Mouse (Mus musculus): ENCODE measurements around the gene Sv2c. TPM values are rescaled to one million over a fixed set of nuclear protein-coding genes. Genes with fewer than 3 reads are reported as not detected.
"Not testable (repeated sequence)": the region's sequence is repeated elsewhere in the genome, so short reads cannot be mapped to it uniquely, and the experiment has no call there.

The Sv2c gene
- polyA plus RNA-seq, 1 experiment from 2014 or later = 0.86 TPM

DNA sequence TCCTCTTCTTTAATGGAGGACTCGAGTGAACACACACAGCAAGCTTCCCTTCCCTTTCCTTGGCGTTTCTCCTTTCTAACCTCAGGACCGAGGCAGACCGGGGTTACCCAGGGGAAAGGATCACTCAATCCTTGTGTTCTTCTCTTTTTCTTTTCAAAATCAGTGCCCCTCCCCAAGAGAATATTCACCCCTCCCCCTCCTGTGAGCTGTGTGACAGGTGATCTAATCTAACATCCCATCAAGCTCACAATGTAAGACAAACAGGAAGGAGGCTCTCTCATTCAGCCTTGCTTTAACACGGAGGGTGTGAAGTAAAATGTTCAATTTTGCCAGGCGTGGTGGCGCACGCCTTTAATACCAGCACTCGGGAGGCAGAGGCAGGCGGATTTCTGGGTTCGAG lies 158.3 kb downstream of the Sv2c start:
- Histone ChIP-seq H3K36me3 (ENCODE audit: control insufficient read depth, insufficient read depth, low read length) (no peaks in the 10 kb centered on the region), H3K4me1 (replicated peaks; ENCODE audit: control insufficient read depth, insufficient read depth, low read length) (no peaks in the 10 kb centered on the region), H3K4me2 (ENCODE audit: low read depth, low read length, severe bottlenecking) (no peak overlapping the region), H3K9me3 (ENCODE audit: control insufficient read depth, low read length) (no peaks in the 10 kb centered on the region), H3K4me3 (ENCODE audit: low read depth, low read length) (no peak overlapping the region), H3K27ac (ENCODE audit: low read depth, low read length) (no peak overlapping the region), H3K9ac (ENCODE audit: low read length) (no peak overlapping the region), H3K27me3 (ENCODE audit: control insufficient read depth, insufficient read depth, low read length) (no peaks in the 10 kb centered on the region)
- ATAC-seq (replicated peaks; ENCODE audit: low FRiP score) (no peak), DNase-seq (ENCODE audit: low spot score) (no peak)
- WGBS = 90% methylated on average over 11 of the region's 11 CpGs

DNA sequence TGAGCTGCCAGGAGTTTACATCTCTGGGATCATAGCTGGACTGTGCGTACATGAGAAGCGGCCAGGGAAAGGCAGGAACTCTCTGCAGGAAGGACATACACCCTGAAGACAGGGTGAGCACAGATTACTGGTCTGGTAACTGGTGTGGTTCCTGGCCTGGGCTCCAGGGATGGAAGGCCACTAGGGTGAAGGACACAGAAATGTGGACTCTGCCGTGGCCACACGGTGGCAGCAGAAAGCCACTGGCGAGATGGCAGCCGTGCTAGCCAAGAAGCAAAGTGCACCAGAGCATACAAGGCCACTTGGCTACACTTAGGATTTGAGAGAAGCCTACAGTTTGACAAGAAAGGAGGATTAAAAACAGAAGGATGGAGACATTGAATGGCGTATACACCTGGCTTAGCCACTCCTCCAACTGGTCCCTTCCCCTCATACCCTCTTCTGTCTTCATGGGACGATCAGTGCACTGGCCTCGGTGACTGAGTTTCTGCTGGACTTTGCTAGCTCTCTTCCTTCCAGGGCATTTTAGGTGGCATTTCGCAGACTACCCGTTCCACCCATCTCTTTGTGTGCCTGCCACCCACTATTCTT lies 158.9 kb downstream of the Sv2c start:
- Histone ChIP-seq H3K27ac (ENCODE audit: low read depth, low read length) (no peak overlapping the region), H3K9ac (ENCODE audit: low read length) (no peak overlapping the region), H3K27me3 (ENCODE audit: control insufficient read depth, insufficient read depth, low read length) (no peaks in the 10 kb centered on the region), H3K36me3 (ENCODE audit: control insufficient read depth, insufficient read depth, low read length) (no peaks in the 10 kb centered on the region), H3K9me3 (ENCODE audit: control insufficient read depth, low read length) (no peaks in the 10 kb centered on the region), H3K4me2 (ENCODE audit: low read depth, low read length, severe bottlenecking) (no peak overlapping the region), H3K4me1 (replicated peaks; ENCODE audit: control insufficient read depth, insufficient read depth, low read length) (no peaks in the 10 kb centered on the region), H3K4me3 (ENCODE audit: low read depth, low read length) (no peak overlapping the region)
- ATAC-seq (replicated peaks; ENCODE audit: low FRiP score) = peak; percentile 76
- 54% methylated on average over 11 of the region's 11 CpGs for WGBS
- DNase-seq (ENCODE audit: low spot score) = peak; percentile 85

DNA sequence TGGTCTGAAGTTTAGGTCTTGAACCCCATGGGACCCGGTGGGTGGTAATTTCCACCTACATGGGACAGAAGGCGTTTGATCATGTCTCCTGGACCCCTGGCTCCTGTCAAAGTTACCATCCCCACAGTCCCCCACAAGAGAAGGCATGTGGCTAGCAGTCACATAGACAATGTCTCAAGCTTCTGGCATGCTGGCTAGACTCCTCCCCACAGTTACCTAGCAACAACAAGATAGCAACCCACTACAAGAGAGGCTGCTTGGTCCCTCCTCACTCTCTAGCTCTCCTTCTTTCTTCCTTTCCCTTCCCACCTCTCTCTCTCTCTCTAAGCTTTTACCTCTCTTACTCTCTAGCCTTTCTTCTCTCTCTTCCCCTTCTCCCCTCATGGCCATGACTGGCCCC lies 164.3 kb downstream of the Sv2c start:
- H3K9ac ChIP-seq (ENCODE audit: low read length); H3K4me3 ChIP-seq (ENCODE audit: low read depth, low read length); DNase-seq (ENCODE audit: low spot score); H3K9me3 ChIP-seq (ENCODE audit: control insufficient read depth, low read length); H3K36me3 ChIP-seq (ENCODE audit: control insufficient read depth, insufficient read depth, low read length); H3K27ac ChIP-seq (ENCODE audit: low read depth, low read length); H3K27me3 ChIP-seq (ENCODE audit: control insufficient read depth, insufficient read depth, low read length); H3K4me1 ChIP-seq (replicated peaks; ENCODE audit: control insufficient read depth, insufficient read depth, low read length); H3K4me2 ChIP-seq (ENCODE audit: low read depth, low read length, severe bottlenecking); ATAC-seq (replicated peaks; ENCODE audit: low FRiP score): not testable (repeated sequence)
- 87% methylated on average over 2 of the region's 2 CpGs for WGBS

DNA sequence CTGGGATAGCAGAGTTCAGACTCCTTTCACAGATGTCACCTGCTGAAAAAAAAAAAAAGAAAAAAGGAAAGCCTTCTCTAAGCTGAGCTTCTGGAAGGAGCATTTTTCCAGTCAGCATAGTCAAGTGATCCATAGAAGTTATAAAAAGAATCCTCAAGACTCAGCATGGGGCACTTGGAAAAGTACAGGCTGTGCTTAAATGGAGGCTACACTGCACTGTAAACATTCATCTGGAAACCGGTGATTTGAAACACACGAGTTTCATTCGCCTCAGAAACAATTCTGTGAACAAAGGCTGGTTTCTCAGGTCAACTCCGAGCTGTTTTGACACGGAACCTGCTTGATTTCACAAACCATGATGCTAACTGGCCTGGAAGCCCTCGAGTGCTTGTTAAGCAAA lies 165.6 kb downstream of the Sv2c start:
- H3K27ac ChIP-seq (ENCODE audit: low read depth, low read length) = no peak overlapping the region
- H3K27me3 ChIP-seq (ENCODE audit: control insufficient read depth, insufficient read depth, low read length) = no peaks in the 10 kb centered on the region
- DNase-seq (ENCODE audit: low spot score) (no peak), ATAC-seq (replicated peaks; ENCODE audit: low FRiP score) (no peak)
- 79% methylated on average over 6 of the region's 6 CpGs for WGBS
- no peak overlapping the region for H3K9ac ChIP-seq (ENCODE audit: low read length)
- H3K9me3 ChIP-seq (ENCODE audit: control insufficient read depth, low read length) = no peaks in the 10 kb centered on the region
- no peaks in the 10 kb centered on the region for H3K36me3 ChIP-seq (ENCODE audit: control insufficient read depth, insufficient read depth, low read length)
- no peaks in the 10 kb centered on the region; the same call in 1 of the 2 replicates for H3K4me1 ChIP-seq (replicated peaks; ENCODE audit: control insufficient read depth, insufficient read depth, low read length)
- no peak overlapping the region for H3K4me3 ChIP-seq (ENCODE audit: low read depth, low read length)
- H3K4me2 ChIP-seq (ENCODE audit: low read depth, low read length, severe bottlenecking) = no peak overlapping the region

DNA sequence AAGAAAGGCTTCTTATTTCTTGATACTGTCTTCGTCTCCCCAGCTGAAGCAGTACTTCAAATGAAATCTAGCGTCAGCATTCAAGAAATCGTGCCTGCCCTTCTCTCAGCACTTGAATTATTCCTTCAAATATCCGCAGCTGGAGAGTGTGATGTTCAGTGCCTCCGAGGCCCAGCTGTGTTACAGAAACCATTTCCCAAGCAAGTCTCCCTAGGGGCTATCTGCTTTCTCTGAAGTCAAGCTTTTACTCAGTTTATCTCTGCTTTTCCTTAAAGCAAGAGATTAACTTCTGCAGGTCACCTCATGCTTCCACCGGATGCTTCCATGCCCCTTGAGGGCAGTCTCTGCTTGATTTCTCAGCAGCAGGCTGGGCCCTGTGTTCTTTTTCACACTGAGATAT lies 166.8 kb downstream of the Sv2c start:
- Histone ChIP-seq H3K27me3 (ENCODE audit: control insufficient read depth, insufficient read depth, low read length) (no peaks in the 10 kb centered on the region), H3K4me3 (ENCODE audit: low read depth, low read length) (no peak overlapping the region), H3K9me3 (ENCODE audit: control insufficient read depth, low read length) (no peaks in the 10 kb centered on the region), H3K4me2 (ENCODE audit: low read depth, low read length, severe bottlenecking) (no peak overlapping the region), H3K27ac (ENCODE audit: low read depth, low read length) (no peak overlapping the region), H3K4me1 (replicated peaks; ENCODE audit: control insufficient read depth, insufficient read depth, low read length) (peaks cover 2% of the 10 kb centered on the region; the same call in 1 of the 2 replicates), H3K9ac (ENCODE audit: low read length) (no peak overlapping the region), H3K36me3 (ENCODE audit: control insufficient read depth, insufficient read depth, low read length) (no peaks in the 10 kb centered on the region)
- no peak for ATAC-seq (replicated peaks; ENCODE audit: low FRiP score)
- DNase-seq (ENCODE audit: low spot score) = no peak
- WGBS = 74% methylated on average over 6 of the region's 6 CpGs

DNA sequence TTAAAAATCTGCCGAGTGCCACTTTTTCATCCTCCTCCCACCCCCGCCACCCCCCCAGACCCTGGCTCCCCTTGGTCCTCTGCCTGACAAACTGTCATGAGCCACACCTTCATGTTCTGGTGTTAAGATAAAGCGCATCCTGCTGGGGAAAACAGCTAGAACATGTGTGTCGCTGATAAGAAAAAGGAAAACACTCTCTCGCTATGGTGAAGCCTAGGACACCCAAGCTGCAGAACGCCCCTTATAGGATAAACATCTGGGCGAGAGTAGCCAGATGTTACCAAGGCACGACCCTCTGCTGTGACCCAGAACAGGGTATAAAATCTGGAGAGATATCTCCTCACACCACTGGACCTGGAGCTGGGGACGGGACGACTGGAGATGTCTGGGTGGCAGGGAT lies 167.2 kb downstream of the Sv2c start:
- DNase-seq (ENCODE audit: low spot score) = no peak
- H3K27ac ChIP-seq (ENCODE audit: low read depth, low read length) = no peak overlapping the region

DNA sequence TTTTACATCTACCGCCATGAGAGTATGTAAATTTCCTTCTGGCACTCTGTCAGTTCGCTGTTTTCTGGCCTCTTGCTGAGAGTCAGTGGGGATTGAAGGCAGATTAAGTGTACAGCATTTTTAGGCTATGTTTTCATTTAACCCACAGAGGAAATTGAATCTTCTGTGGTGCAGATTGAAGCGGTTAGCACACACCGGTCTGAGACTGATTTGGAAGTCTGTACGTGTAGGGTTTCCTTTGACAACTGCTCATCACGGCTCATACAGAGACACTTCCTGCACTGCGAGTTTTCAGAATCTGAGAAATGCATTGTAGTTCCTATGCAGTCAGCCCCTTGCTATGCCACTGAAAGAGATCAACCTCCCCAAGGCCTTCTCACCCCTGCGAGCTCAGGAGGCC lies 168.2 kb downstream of the Sv2c start:
- ATAC-seq (replicated peaks; ENCODE audit: low FRiP score) (no peak), DNase-seq (ENCODE audit: low spot score) (no peak)
- H3K9me3 ChIP-seq (ENCODE audit: control insufficient read depth, low read length) = no peaks in the 10 kb centered on the region
- no peak overlapping the region for H3K9ac ChIP-seq (ENCODE audit: low read length)
- H3K4me1 ChIP-seq (replicated peaks; ENCODE audit: control insufficient read depth, insufficient read depth, low read length) = peaks cover 9% of the 10 kb centered on the region; the same call in 1 of the 2 replicates
- no peak overlapping the region for H3K27ac ChIP-seq (ENCODE audit: low read depth, low read length)
- no peaks in the 10 kb centered on the region for H3K36me3 ChIP-seq (ENCODE audit: control insufficient read depth, insufficient read depth, low read length)
- 67% methylated on average over 8 of the region's 8 CpGs for WGBS
- no peak overlapping the region for H3K4me3 ChIP-seq (ENCODE audit: low read depth, low read length)
- H3K27me3 ChIP-seq (ENCODE audit: control insufficient read depth, insufficient read depth, low read length) = no peaks in the 10 kb centered on the region
- H3K4me2 ChIP-seq (ENCODE audit: low read depth, low read length, severe bottlenecking) = no peak overlapping the region

More for the DNA sequence above, 167.2 kb downstream of the Sv2c start:
- Histone ChIP-seq H3K9me3 (ENCODE audit: control insufficient read depth, low read length) (no peaks in the 10 kb centered on the region), H3K36me3 (ENCODE audit: control insufficient read depth, insufficient read depth, low read length) (no peaks in the 10 kb centered on the region), H3K4me2 (ENCODE audit: low read depth, low read length, severe bottlenecking) (no peak overlapping the region), H3K4me1 (replicated peaks; ENCODE audit: control insufficient read depth, insufficient read depth, low read length) (peaks cover 5% of the 10 kb centered on the region; the same call in 1 of the 2 replicates), H3K4me3 (ENCODE audit: low read depth, low read length) (no peak overlapping the region), H3K9ac (ENCODE audit: low read length) (no peak overlapping the region), H3K27me3 (ENCODE audit: control insufficient read depth, insufficient read depth, low read length) (no peaks in the 10 kb centered on the region)
- ATAC-seq (replicated peaks; ENCODE audit: low FRiP score) = no peak
- 80% methylated on average over 10 of the region's 10 CpGs for WGBS

DNA sequence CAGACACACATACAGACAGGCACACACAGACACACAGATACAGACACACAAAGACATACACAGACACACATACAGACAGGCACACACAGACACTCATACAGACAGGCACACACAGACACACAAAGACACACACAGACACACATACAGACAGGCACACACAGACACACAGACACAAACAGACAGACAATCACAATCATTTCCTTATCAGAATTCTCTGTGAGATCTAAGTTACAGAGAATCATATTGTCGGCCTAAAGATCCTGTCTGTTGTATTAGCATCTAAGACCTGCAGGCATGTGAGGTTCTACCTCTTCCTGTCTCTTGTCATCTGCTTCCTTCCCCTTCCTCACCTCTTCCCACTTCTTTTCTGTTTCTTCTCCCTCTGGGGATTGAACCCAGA lies 168.7 kb downstream of the Sv2c start:
- H3K9ac ChIP-seq (ENCODE audit: low read length) = no peak overlapping the region
- H3K4me3 ChIP-seq (ENCODE audit: low read depth, low read length) = no peak overlapping the region
- ATAC-seq (replicated peaks; ENCODE audit: low FRiP score) = no peak
- H3K36me3 ChIP-seq (ENCODE audit: control insufficient read depth, insufficient read depth, low read length) = no peaks in the 10 kb centered on the region
- no peak overlapping the region for H3K27ac ChIP-seq (ENCODE audit: low read depth, low read length)
- H3K4me2 ChIP-seq (ENCODE audit: low read depth, low read length, severe bottlenecking) = no peak overlapping the region
- no peaks in the 10 kb centered on the region for H3K27me3 ChIP-seq (ENCODE audit: control insufficient read depth, insufficient read depth, low read length)
- WGBS = 92% methylated on average over 1 of the region's 1 CpGs
- H3K4me1 ChIP-seq (replicated peaks; ENCODE audit: control insufficient read depth, insufficient read depth, low read length) = peaks cover 9% of the 10 kb centered on the region; the same call in 1 of the 2 replicates
- no peaks in the 10 kb centered on the region for H3K9me3 ChIP-seq (ENCODE audit: control insufficient read depth, low read length)
- no peak for DNase-seq (ENCODE audit: low spot score)

DNA sequence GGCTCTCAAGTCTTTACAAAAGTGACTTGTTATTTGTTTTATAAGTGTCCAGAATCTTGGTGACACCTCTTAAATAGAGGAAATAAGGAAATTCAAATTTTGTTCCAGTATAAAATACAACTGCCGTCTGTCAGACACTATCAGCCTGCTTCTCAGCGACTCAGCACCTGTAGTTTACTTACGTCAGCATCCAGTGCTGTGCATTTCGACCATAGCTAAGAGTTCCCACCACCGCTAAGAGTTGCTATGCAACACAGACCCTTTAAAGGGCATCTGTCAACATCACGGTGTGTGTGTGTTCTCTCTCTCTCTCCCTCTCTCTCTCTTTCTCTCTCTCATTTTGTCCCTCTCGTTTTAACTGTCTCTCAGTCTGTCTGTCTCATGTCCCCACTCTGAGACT lies 170.5 kb downstream of the Sv2c start:
- H3K27ac ChIP-seq (ENCODE audit: low read depth, low read length) = no peak overlapping the region
- H3K36me3 ChIP-seq (ENCODE audit: control insufficient read depth, insufficient read depth, low read length) = no peaks in the 10 kb centered on the region
- no peaks in the 10 kb centered on the region for H3K9me3 ChIP-seq (ENCODE audit: control insufficient read depth, low read length)
- H3K27me3 ChIP-seq (ENCODE audit: control insufficient read depth, insufficient read depth, low read length) = no peaks in the 10 kb centered on the region
- peak overlapping the region; percentile 66 for H3K4me2 ChIP-seq (ENCODE audit: low read depth, low read length, severe bottlenecking)
- DNase-seq (ENCODE audit: low spot score) = no peak
- H3K4me1 ChIP-seq (replicated peaks; ENCODE audit: control insufficient read depth, insufficient read depth, low read length) = peaks cover 9% of the 10 kb centered on the region; the same call in 1 of the 2 replicates
- 0 out of 2 replicates have a peak overlapping the region, but pooled peaks have one; percentile 6 for H3K9ac ChIP-seq (ENCODE audit: low read length)
- ATAC-seq (replicated peaks; ENCODE audit: low FRiP score) = no peak
- peak overlapping the region; percentile 26; the same call in 1 of the 2 replicates for H3K4me3 ChIP-seq (ENCODE audit: low read depth, low read length)
- WGBS = 32% methylated on average over 7 of the region's 7 CpGs

Data from forebrain, embryonic 11.5 days (tissue).